Mouse (Mus musculus) ES-CJ7 (cell line): ENCODE results near the gene Gm20835.
"Not testable (repeated sequence)": the region's sequence is repeated elsewhere in the genome, so short reads cannot be mapped to it uniquely, and the experiment has no call there.

Source experiments
- DNase-seq: peaks from one replicate; pipeline ENCODE4 v3.0.0; 2011; ENCODE audit warnings: low read depth, low spot score

Gene Gm20835

GRCm38 (mm10) chrY:36735190-36735589 is at the start of gene Gm20835:
Gene Gm20835 (minus strand): TSS chrY:36735290.
- not testable (repeated sequence) for DNase-seq
